Mouse (Mus musculus) lung, embryonic 16.5 days (tissue): ENCODE results near the gene Ormdl2. TPM values are rescaled to one million over a fixed set of nuclear protein-coding genes. Genes with fewer than 3 reads are reported as not detected.

Experiments
- ATAC-seq: fragments of 200-750 bp; cut with Nextera tagmentation; 2 replicates; pipeline ENCODE4 v1.8.0; 2017; ENCODE audit warnings: low read depth, mild to moderate bottlenecking, moderate library complexity
- H3K27ac ChIP-seq: fragments of 300-500 bp; sonication (generic); 2 replicates; pipeline ENCODE4 v1.5.1; 2014; ENCODE audit warnings: mild to moderate bottlenecking, control low read depth, low read length
- H3K27me3 ChIP-seq: fragments of 300-500 bp; sonication (generic); 2 replicates; pipeline ENCODE4 v1.6.1; 2014; ENCODE audit warnings: low read depth, low read length, mixed read lengths; ENCODE audit not compliant: control insufficient read depth, insufficient read depth
- H3K36me3 ChIP-seq: fragments of 300-500 bp; sonication (generic); 2 replicates; pipeline ENCODE4 v1.6.1; 2014; ENCODE audit warnings: low read length; ENCODE audit not compliant: control insufficient read depth, insufficient read depth
- H3K4me1 ChIP-seq: fragments of 300-500 bp; sonication (generic); replicated peaks from 2 replicates; pipeline ENCODE4 v1.6.1; 2014; ENCODE audit warnings: low read length, mixed read lengths; ENCODE audit not compliant: control insufficient read depth, insufficient read depth
- H3K4me2 ChIP-seq: fragments of 300-500 bp; sonication (generic); 2 replicates; pipeline ENCODE4 v1.6.1; 2014; ENCODE audit warnings: low read depth, low read length, control low read depth
- H3K4me3 ChIP-seq: fragments of 300-500 bp; sonication (generic); 2 replicates; pipeline ENCODE4 v1.5.1; 2014; ENCODE audit warnings: mild to moderate bottlenecking, low read length, control low read depth
- H3K9ac ChIP-seq: fragments of 300-500 bp; sonication (generic); 2 replicates; pipeline ENCODE4 v1.6.1; 2014; ENCODE audit warnings: low read length, control low read depth
- H3K9me3 ChIP-seq: fragments of 300-500 bp; sonication (generic); 2 replicates; pipeline ENCODE4 v1.6.1; 2016; ENCODE audit warnings: low read length; ENCODE audit not compliant: control insufficient read depth
- WGBS: fragments of 180-500 bp; shearing (Covaris S2); extraction: QIAGEN DNeasy Blood & Tissue Kit; methylation state at CpG from one replicate; pipeline ENCODE4 v1.1.7; 2014; 5-methylcytosine and 5-hydroxymethylcytosine counted together
- polyA plus RNA-seq: library from polyadenylated mRNA; unstranded; fragments of >200 nt; fragmentation: Nextera tagmentation; extraction: Ambion mirVana; gene quantifications from 2 replicates; pipeline ENCODE4 v1.2.1, GENCODE M21; 2015

The Ormdl2 gene
- polyA plus RNA-seq, 1 experiment from 2014 or later: 76.6 TPM

- peaks cover 6% of the 10 kb centered on the region for H3K36me3 ChIP-seq
- H3K9ac ChIP-seq: peak overlapping the region; percentile 96
- peak; percentile 94 for ATAC-seq
- H3K4me1 ChIP-seq: peaks cover 38% of the 10 kb centered on the region
- peak overlapping the region; percentile 99 for H3K27ac ChIP-seq
- no peaks in the 10 kb centered on the region for H3K9me3 ChIP-seq
- H3K27me3 ChIP-seq: no peaks in the 10 kb centered on the region
- peak overlapping the region; percentile 84 for H3K4me3 ChIP-seq
- WGBS: under 1% methylated on average over 69 of the region's 70 CpGs
- peak overlapping the region; percentile 70 for H3K4me2 ChIP-seq
These were observed 16.1 kb downstream of the Ormdl2 start for GRCm38 (mm10) chr10:128805092-128806000.

DNA sequence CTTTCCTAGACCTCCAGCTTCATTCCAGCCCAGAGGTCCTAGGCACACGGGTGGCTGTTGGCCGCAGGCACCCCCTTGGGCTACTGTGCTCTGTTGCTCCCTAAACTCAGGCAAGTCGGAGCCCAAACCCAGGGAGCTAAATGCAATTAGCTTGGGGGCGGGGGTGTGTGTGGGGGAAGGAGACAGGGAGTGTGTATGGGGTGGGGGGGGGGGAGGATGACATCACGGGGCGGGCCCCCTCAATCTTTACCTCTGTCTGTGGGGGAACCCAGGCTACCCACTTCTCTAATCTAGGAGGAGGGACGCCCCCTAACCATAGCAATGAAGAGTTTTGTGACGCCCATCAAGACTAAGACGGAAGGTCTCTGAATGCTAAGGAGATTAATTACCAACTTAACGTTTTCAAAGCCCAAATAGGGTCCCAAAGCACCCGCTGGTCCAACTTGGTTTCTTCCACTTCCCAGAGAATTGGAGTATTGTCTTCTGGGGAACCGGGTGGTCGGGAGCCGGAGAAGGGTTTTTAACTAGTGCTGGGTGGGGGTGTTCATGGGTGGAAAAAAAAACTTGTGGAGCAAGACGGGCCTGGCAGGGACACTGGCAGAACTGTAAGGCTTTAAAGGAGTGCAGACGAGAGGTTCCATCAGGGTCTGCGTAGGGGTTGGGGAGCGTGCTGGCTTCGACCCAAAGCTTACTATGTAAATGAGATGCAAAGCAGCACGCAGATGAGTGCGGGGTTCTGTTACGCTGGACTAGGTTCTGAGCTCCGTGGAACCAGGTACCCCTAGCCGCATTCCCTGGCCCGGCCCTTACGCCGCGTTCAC, 17.0 kb downstream of the Ormdl2 start, which contains the start of gene Tmem198b:
TSS of gene Tmem198b (minus strand) at position 100 of the 821 bp plus-strand sequence.
- Histone ChIP-seq H3K9me3 (no peaks in the 10 kb centered on the region), H3K4me1 (peaks cover 36% of the 10 kb centered on the region), H3K9ac (peak within 1 kb of the TSS; percentile 96), H3K4me3 (peak within 1 kb of the TSS; percentile 84), H3K27ac (peak within 1 kb of the TSS; percentile 99), H3K27me3 (no peaks in the 10 kb centered on the region), H3K4me2 (peak within 1 kb of the TSS; percentile 70), H3K36me3 (peaks cover 9% of the 10 kb centered on the region)
- peak; percentile 66 for ATAC-seq
- under 1% methylated on average over 28 of the region's 28 CpGs for WGBS

DNA sequence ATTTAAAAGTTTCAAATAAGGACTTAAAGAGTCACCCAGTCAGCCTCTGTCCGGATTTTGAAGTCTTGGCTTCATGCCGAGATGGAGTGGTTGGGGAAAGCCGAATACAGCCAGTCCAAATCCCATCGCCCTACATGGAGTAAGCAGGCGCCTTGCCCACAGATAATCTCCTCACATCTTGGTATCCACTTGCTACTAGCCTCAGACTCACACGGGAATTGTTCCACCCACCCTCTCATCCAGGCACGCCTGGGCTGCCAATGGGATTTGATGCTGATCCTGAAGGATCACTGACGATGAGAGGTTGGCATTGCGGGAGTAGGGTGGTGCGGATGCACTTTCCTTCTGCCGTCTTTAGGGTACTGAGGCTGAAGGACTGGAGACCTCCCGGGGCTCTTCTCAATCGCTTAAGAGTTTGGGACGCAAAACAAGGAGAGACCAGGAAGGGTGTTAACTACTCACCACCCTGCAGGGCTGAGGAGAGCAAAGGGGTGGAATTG, 17.6 kb downstream of the Ormdl2 start, which contains the start of gene Dnajc14:
TSS of gene Dnajc14 (plus strand) at position 292 of the 500 bp plus-strand sequence.
- peak within 1 kb of the TSS; percentile 96 for H3K9ac ChIP-seq
- H3K4me1 ChIP-seq: peaks cover 30% of the 10 kb centered on the region
- peak within 1 kb of the TSS; percentile 99 for H3K27ac ChIP-seq
- no peaks in the 10 kb centered on the region for H3K27me3 ChIP-seq
- peaks cover 15% of the 10 kb centered on the region for H3K36me3 ChIP-seq
- H3K4me2 ChIP-seq: peak within 1 kb of the TSS; percentile 70
- no peaks in the 10 kb centered on the region for H3K9me3 ChIP-seq
- H3K4me3 ChIP-seq: peak within 1 kb of the TSS; percentile 84
- ATAC-seq: peak; percentile 15
- under 1% methylated on average over 14 of the region's 14 CpGs for WGBS

DNA sequence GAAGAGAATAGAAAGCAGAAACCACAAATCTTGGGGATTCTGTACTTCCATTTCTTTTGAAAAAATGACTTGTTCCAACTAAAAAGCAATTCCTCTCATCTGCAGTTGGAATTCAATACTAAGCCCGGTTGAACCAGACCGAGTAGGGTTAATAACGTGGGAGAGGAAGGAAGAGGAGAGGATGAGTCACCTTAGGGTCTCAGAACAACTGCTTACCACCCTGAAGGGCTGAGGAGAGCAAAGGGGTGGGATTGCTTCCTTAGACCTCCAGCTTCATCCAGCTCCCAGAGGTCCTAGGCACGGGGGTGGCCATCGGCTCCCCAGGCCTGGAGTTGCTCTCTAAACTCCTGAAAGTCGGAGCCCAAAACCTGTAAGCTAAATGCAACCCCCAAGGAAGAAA, 18.1 kb downstream of the Ormdl2 start:
- H3K9ac ChIP-seq: peak overlapping the region; percentile 96
- peaks cover 17% of the 10 kb centered on the region for H3K36me3 ChIP-seq
- WGBS: 3% methylated on average over 6 of the region's 6 CpGs
- peak overlapping the region; percentile 99 for H3K27ac ChIP-seq
- ATAC-seq: no peak
- no peaks in the 10 kb centered on the region for H3K9me3 ChIP-seq
- no peaks in the 10 kb centered on the region for H3K27me3 ChIP-seq
- H3K4me3 ChIP-seq: peak overlapping the region; percentile 84
- peaks cover 28% of the 10 kb centered on the region for H3K4me1 ChIP-seq
- H3K4me2 ChIP-seq: peak overlapping the region; percentile 70

- H3K4me1 ChIP-seq: peaks cover 28% of the 10 kb centered on the region
- H3K36me3 ChIP-seq: peaks cover 17% of the 10 kb centered on the region
- no peaks in the 10 kb centered on the region for H3K27me3 ChIP-seq
- H3K9me3 ChIP-seq: no peaks in the 10 kb centered on the region
- 52% methylated on average over 4 of the region's 4 CpGs for WGBS
- H3K27ac ChIP-seq: no peak overlapping the region
- H3K4me2 ChIP-seq: peak overlapping the region; percentile 70
- peak overlapping the region; percentile 84 for H3K4me3 ChIP-seq
- H3K9ac ChIP-seq: peak overlapping the region; percentile 96
- ATAC-seq: no peak
These were observed 18.5 kb downstream of the Ormdl2 start for GRCm38 (mm10) chr10:128802956-128803355.

GRCm38 (mm10) chr10:128801981-128802495, 19.4 kb downstream of the Ormdl2 start:
- Histone ChIP-seq H3K27ac (no peak overlapping the region), H3K4me1 (peaks cover 19% of the 10 kb centered on the region), H3K4me3 (no peak overlapping the region), H3K36me3 (peaks cover 17% of the 10 kb centered on the region), H3K4me2 (no peak overlapping the region), H3K9ac (no peak overlapping the region), H3K27me3 (no peaks in the 10 kb centered on the region), H3K9me3 (no peaks in the 10 kb centered on the region)
- ATAC-seq: no peak
- WGBS: 87% methylated on average over 16 of the region's 16 CpGs

GRCm38 (mm10) chr10:128798676-128799075, 22.8 kb downstream of the Ormdl2 start:
- 94% methylated on average over 8 of the region's 8 CpGs for WGBS
- H3K4me1 ChIP-seq: peaks cover 8% of the 10 kb centered on the region
- ATAC-seq: no peak
- no peak overlapping the region for H3K4me2 ChIP-seq
- H3K9me3 ChIP-seq: no peaks in the 10 kb centered on the region
- no peak overlapping the region for H3K4me3 ChIP-seq
- no peak overlapping the region for H3K9ac ChIP-seq
- no peaks in the 10 kb centered on the region for H3K27me3 ChIP-seq
- peaks cover 17% of the 10 kb centered on the region for H3K36me3 ChIP-seq
- no peak overlapping the region for H3K27ac ChIP-seq

DNA sequence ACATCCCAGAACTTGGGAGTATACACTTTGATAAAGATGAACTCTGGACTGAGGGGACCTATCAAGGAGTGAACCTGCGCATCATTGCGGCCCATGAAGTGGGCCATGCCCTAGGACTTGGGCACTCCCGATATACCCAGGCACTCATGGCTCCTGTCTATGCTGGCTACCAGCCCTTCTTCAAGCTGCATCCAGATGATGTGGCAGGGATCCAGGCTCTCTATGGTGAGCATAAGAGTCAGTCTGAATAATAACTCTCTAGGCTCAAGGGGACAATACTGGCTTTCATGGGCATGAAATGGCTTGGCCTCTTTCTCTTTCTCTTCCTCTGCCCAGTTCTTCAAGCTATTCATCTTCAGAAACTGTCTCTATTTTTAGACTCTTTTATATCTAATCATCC, 25.9 kb downstream of the Ormdl2 start:
- no peaks in the 10 kb centered on the region for H3K4me1 ChIP-seq
- peaks cover 14% of the 10 kb centered on the region for H3K36me3 ChIP-seq
- no peak overlapping the region for H3K27ac ChIP-seq
- H3K9me3 ChIP-seq: no peaks in the 10 kb centered on the region
- H3K9ac ChIP-seq: no peak overlapping the region
- no peaks in the 10 kb centered on the region for H3K27me3 ChIP-seq
- no peak overlapping the region for H3K4me2 ChIP-seq
- H3K4me3 ChIP-seq: no peak overlapping the region
- no peak for ATAC-seq
- WGBS: 95% methylated on average over 3 of the region's 3 CpGs
